32 mouse cellular contexts compared by ENCODE assay signal in the genomic region with DNA sequence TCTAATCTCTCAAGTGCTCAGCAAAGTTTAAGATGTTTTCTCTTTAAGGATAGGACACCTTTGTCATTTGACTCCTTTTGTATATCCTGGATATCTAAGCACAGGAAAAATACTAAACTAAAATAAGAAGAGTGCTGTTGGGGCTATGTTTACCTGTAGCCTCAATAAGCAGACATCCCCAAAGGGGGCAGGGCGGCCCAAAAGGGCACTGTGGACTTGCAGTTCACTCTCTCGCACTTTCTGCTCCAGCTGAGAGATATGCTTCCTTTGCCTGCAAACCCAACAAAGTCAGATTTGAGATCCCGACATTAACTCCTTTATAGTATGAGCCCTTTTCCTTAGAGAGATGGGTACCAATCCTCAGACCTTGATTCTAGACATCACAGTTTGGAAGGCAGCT. TPM values are rescaled to one million over a fixed set of nuclear protein-coding genes. Genes with fewer than 3 reads are reported as not detected.
"Had no signal": no experiment of that assay in that cellular context is flagged by ENCODE, and none has a peak within 500 bp of the region (broad histone marks: within the 10 kb centered on the region; RNA-seq: fewer than 3 reads in every experiment).

No protein-coding gene starts in this region.

- ATAC-seq: forebrain, embryonic 15.5 days; forebrain, postnatal 0 days; hindbrain, embryonic 16.5 days; inflammation-experienced regulatory T-cells, adult 6 months; intestine, embryonic 15.5 days; intestine, postnatal 0 days; liver, embryonic 12.5 days had no signal

- DNase-seq: forebrain, postnatal 0 days; heart, postnatal 36 days; kidney, postnatal 10 days; kidney, postnatal 4 days; liver had no signal

- H3K4me2 ChIP-seq: forebrain, embryonic 15.5 days; heart, embryonic 12.5 days; hindbrain, embryonic 14.5 days; intestine, embryonic 15.5 days; limb, embryonic 12.5 days; liver, embryonic 12.5 days had no signal

- H3K27me3 ChIP-seq: forebrain, embryonic 15.5 days; heart, embryonic 12.5 days; intestine, embryonic 15.5 days; limb, embryonic 12.5 days; liver, embryonic 12.5 days had no signal

- H3K4me1 ChIP-seq: forebrain, embryonic 15.5 days; intestine, embryonic 15.5 days; limb, embryonic 10.5 days; limb, embryonic 12.5 days had no signal

- H3K4me3 ChIP-seq: forebrain, embryonic 15.5 days; heart, embryonic 12.5 days; intestine, embryonic 15.5 days; layer of hippocampus, adult 2 months; left cerebral cortex, adult 2 months; limb, embryonic 10.5 days; limb, embryonic 12.5 days; liver, embryonic 12.5 days had no signal

- H3K9ac ChIP-seq: forebrain, embryonic 15.5 days; forebrain, postnatal 0 days; heart, embryonic 12.5 days; hindbrain, embryonic 14.5 days; intestine, embryonic 15.5 days; limb, embryonic 12.5 days; liver, embryonic 12.5 days; liver, embryonic 14.5 days had no signal

- H3K27ac ChIP-seq: forebrain, embryonic 15.5 days; hindbrain, embryonic 14.5 days; intestine, embryonic 15.5 days; layer of hippocampus, adult 2 months; left cerebral cortex, adult 2 months; limb, embryonic 10.5 days; limb, embryonic 12.5 days; liver, embryonic 12.5 days; liver, embryonic 14.5 days had no signal

- H3K9me3 ChIP-seq: forebrain, embryonic 15.5 days; heart, embryonic 12.5 days; intestine, embryonic 15.5 days; limb, embryonic 10.5 days; limb, embryonic 12.5 days; liver, embryonic 12.5 days had no signal

RNA-seq across cellular contexts. Expression of a gene that starts 49.1 kb away (rescaled TPM):
- total RNA-seq: forebrain, postnatal 0 days; gastrocnemius, adult 18-20 months; gastrocnemius, postnatal 14 days; gastrocnemius, postnatal 36 days; heart, adult 8-10 months; heart, postnatal 14 days; heart, postnatal 36 days; hematopoietic stem cell, adult 5-6 weeks; layer of hippocampus, adult 2 months; layer of hippocampus, postnatal 10 days; layer of hippocampus, postnatal 25 days; left cerebral cortex, adult 2 months; left cerebral cortex, postnatal 14 days; left cerebral cortex, postnatal 36 days had no signal
- polyA plus RNA-seq: forebrain, embryonic 15.5 days; forebrain, postnatal 0 days; gonadal fat pad, adult 2 months; heart, embryonic 12.5 days; heart, embryonic 14.5 days; hindbrain, embryonic 11.5 days; hindbrain, embryonic 14.5 days; hindbrain, embryonic 16.5 days; inflammation-experienced regulatory T-cells, adult 6 months; intestine, embryonic 15.5 days; intestine, postnatal 0 days; limb, embryonic 10.5 days; limb, embryonic 12.5 days; limb, embryonic 14.5 days; liver, embryonic 12.5 days; liver, embryonic 14.5 days had no signal
